Mouse (Mus musculus) liver, embryonic 12.5 days (tissue): Measurements from ENCODE around the gene Gp1bb. TPM values are rescaled to one million over a fixed set of nuclear protein-coding genes. Genes with fewer than 3 reads are reported as not detected.

Experiments used
- ATAC-seq: fragments of 200-750 bp; cut with Nextera tagmentation; 2 replicates; pipeline ENCODE4 v1.8.0; 2017; ENCODE audit warnings: moderate number of reproducible peaks, mild to moderate bottlenecking, moderate library complexity
- H3K27ac ChIP-seq: fragments of 300-500 bp; sonication (generic); 2 replicates; pipeline ENCODE4 v1.5.1; 2016; ENCODE audit warnings: mild to moderate bottlenecking
- H3K27me3 ChIP-seq: fragments of 300-500 bp; sonication (generic); replicated peaks from 2 replicates; pipeline ENCODE4 v1.6.1; 2016; ENCODE audit warnings: mild to moderate bottlenecking, moderate library complexity
- H3K36me3 ChIP-seq: fragments of 300-500 bp; sonication (generic); 2 replicates; pipeline ENCODE4 v1.6.1; 2016; ENCODE audit warnings: mild to moderate bottlenecking, moderate library complexity
- H3K4me1 ChIP-seq: fragments of 300-500 bp; sonication (generic); 2 replicates; pipeline ENCODE4 v1.6.1; 2016
- H3K4me2 ChIP-seq: fragments of 300-500 bp; sonication (generic); 2 replicates; pipeline ENCODE4 v1.6.1; 2016; ENCODE audit warnings: mild to moderate bottlenecking, moderate library complexity
- H3K4me3 ChIP-seq: fragments of 300-500 bp; sonication (generic); 2 replicates; pipeline ENCODE4 v1.5.1; 2016; ENCODE audit warnings: mild to moderate bottlenecking, moderate library complexity
- H3K9ac ChIP-seq: fragments of 300-500 bp; sonication (generic); 2 replicates; pipeline ENCODE4 v1.6.1; 2016; ENCODE audit warnings: mild to moderate bottlenecking, moderate library complexity
- H3K9me3 ChIP-seq: fragments of 300-500 bp; sonication (generic); replicated peaks from 2 replicates; pipeline ENCODE4 v1.6.1; 2016; ENCODE audit warnings: mild to moderate bottlenecking, moderate library complexity
- WGBS: fragments of 180-500 bp; shearing (Covaris S2); methylation state at CpG from one replicate; pipeline ENCODE4 v1.1.7; 2016; ENCODE audit not compliant: insufficient replicate concordance; 5-methylcytosine and 5-hydroxymethylcytosine counted together
- polyA plus RNA-seq: library from polyadenylated mRNA; unstranded; fragments of >200 nt; fragmentation: Nextera tagmentation; extraction: Ambion mirVana; gene quantifications from 2 replicates; pipeline ENCODE4 v1.2.1, GENCODE M21; 2016

Gp1bb gene
- polyA plus RNA-seq, 1 experiment from 2014 or later: 44.2 TPM

DNA sequence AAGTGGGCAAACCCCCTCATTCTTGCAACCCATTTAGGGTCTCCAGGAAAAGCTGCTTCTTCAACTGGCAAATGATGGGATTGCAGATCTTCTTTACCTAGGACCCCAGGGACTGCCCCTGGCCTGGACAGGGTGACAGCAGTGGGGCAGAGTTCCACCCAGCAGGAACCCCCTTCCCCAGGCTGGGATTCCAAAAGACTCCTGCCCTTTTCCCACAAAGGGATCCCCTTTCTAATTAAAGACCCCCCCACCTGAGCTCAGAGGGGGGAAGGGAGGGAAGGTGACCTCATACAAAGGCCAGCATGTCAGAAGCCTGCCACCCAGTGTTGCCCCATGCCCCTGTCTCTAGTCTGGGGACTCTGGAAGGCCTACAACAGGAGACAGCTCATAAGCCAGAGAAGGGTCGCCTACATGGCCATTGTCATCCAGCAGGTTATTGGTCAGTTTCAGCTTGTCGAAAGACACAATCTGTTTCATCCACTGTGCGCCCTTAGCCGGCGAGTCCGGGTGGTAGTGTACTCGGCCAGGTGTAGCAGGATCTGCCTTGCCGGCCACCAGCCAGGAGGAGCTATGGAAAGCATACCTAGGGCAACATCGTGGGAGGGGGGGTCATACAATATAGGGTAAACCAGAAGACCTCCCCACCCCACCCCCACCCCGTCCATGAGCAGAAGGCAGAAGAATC is 38.4 kb downstream of the Gp1bb start:
- H3K9ac ChIP-seq: no peak overlapping the region
- H3K27ac ChIP-seq: no peak overlapping the region
- no peaks in the 10 kb centered on the region for H3K9me3 ChIP-seq
- H3K4me3 ChIP-seq: no peak overlapping the region
- no peaks in the 10 kb centered on the region for H3K36me3 ChIP-seq
- peaks cover 98% of the 10 kb centered on the region for H3K27me3 ChIP-seq
- no peak for ATAC-seq
- 25% methylated on average over 10 of the region's 10 CpGs for WGBS
- H3K4me2 ChIP-seq: no peak overlapping the region
- peaks cover 34% of the 10 kb centered on the region for H3K4me1 ChIP-seq

DNA sequence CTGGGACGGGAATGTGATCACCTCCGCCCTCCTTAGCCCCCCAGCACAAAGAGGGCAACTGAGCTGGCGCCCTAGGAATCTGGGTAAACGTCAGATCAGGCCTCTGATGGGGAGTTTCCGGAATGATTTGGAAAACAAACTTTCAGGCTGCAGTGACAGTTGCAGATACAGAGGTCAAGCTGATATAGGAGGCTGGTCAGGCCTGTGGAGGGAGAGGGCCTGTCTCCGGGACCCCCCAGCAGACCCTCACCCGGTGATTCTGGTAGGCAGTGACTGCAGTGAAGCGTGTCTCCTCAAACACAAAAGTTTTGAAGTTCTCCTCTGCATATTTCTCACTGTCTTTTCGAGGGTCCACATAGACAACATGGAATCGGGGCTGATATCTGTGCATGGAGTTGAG is 39.0 kb downstream of the Gp1bb start:
- Histone ChIP-seq H3K36me3 (no peaks in the 10 kb centered on the region), H3K4me2 (no peak overlapping the region), H3K4me1 (peaks cover 29% of the 10 kb centered on the region), H3K9ac (no peak overlapping the region), H3K9me3 (no peaks in the 10 kb centered on the region), H3K27ac (no peak overlapping the region), H3K4me3 (no peak overlapping the region), H3K27me3 (peaks cover 98% of the 10 kb centered on the region)
- WGBS: 13% methylated on average over 10 of the region's 10 CpGs
- no peak for ATAC-seq

GRCm38 (mm10) chr16:18582426-18583148 is 39.6 kb downstream of the Gp1bb start:
- Histone ChIP-seq H3K4me3 (peak overlapping the region; percentile 35), H3K27ac (no peak overlapping the region), H3K27me3 (peaks cover 98% of the 10 kb centered on the region), H3K9ac (no peak overlapping the region), H3K4me1 (peaks cover 23% of the 10 kb centered on the region), H3K36me3 (no peaks in the 10 kb centered on the region), H3K4me2 (peak overlapping the region; percentile 56), H3K9me3 (no peaks in the 10 kb centered on the region)
- 4% methylated on average over 66 of the region's 67 CpGs for WGBS
- ATAC-seq: no peak

DNA sequence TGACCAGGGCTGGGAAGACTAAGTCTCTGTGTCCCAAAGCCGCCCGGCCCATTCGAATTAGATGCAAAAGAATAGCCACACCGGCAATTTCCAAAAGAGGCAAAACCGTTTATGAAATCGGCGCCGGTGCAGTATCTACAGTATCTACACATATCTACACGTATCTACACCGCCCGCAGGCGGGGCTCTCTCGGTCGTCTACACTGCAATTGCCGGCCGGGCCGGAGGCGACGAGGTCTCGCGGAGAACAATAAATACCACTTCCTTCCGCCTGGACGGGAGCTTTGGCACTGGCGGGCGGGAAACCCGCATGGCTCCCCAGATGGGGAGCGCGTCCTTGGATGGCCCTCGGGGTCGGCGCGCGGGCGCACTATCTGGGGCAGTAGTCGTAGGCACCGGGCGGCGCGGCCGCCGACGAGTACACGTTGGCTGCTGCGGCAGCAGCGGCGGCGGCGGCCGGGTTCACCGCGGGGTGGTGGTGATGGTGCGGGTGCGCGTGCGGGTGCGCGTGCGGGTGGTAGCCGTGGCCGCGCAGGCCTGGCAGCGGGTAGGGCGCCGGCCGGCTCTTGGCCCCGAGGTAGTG is 40.5 kb downstream of the Gp1bb start:
- no peaks in the 10 kb centered on the region for H3K36me3 ChIP-seq
- peak overlapping the region; percentile 35 for H3K4me3 ChIP-seq
- 3% methylated on average over 65 of the region's 66 CpGs for WGBS
- no peak for ATAC-seq
- H3K27me3 ChIP-seq: peaks cover 98% of the 10 kb centered on the region
- H3K4me1 ChIP-seq: peaks cover 22% of the 10 kb centered on the region
- H3K27ac ChIP-seq: no peak overlapping the region
- peak overlapping the region; percentile 56 for H3K4me2 ChIP-seq
- H3K9me3 ChIP-seq: no peaks in the 10 kb centered on the region
- no peak overlapping the region for H3K9ac ChIP-seq

GRCm38 (mm10) chr16:18581050-18581622 is 41.1 kb downstream of the Gp1bb start:
- H3K36me3 ChIP-seq: no peaks in the 10 kb centered on the region
- H3K27me3 ChIP-seq: peaks cover 97% of the 10 kb centered on the region
- H3K9me3 ChIP-seq: no peaks in the 10 kb centered on the region
- H3K4me1 ChIP-seq: peaks cover 16% of the 10 kb centered on the region
- H3K27ac ChIP-seq: no peak overlapping the region
- peak overlapping the region; percentile 56 for H3K4me2 ChIP-seq
- H3K4me3 ChIP-seq: peak overlapping the region; percentile 35
- no peak overlapping the region for H3K9ac ChIP-seq
- ATAC-seq: no peak
- 8% methylated on average over 21 of the region's 21 CpGs for WGBS

DNA sequence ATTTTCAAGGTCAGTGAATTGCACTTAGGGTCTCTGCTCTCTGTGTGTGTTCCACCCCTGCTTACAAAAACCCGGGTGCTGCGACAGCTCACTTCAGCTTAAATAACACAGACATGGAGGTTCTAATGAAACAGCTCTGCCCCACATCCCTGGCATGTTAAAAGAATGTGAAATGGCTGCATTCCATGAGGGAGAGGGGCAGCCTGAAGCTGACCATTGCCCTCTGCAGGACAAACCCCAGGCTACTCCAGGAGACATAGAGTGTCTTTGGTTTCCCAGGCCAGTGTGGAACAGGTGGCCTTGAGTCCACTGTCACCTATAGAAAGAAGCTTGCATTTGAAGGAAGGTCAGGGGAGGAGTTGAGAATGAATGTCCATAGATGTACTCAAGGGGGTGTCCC is 41.8 kb downstream of the Gp1bb start:
- Histone ChIP-seq H3K9me3 (no peaks in the 10 kb centered on the region), H3K4me1 (peaks cover 15% of the 10 kb centered on the region), H3K27me3 (peaks cover 94% of the 10 kb centered on the region), H3K9ac (no peak overlapping the region), H3K4me3 (no peak overlapping the region), H3K27ac (no peak overlapping the region), H3K36me3 (no peaks in the 10 kb centered on the region), H3K4me2 (no peak overlapping the region)
- no peak for ATAC-seq
- 23% methylated on average over 2 of the region's 2 CpGs for WGBS

DNA sequence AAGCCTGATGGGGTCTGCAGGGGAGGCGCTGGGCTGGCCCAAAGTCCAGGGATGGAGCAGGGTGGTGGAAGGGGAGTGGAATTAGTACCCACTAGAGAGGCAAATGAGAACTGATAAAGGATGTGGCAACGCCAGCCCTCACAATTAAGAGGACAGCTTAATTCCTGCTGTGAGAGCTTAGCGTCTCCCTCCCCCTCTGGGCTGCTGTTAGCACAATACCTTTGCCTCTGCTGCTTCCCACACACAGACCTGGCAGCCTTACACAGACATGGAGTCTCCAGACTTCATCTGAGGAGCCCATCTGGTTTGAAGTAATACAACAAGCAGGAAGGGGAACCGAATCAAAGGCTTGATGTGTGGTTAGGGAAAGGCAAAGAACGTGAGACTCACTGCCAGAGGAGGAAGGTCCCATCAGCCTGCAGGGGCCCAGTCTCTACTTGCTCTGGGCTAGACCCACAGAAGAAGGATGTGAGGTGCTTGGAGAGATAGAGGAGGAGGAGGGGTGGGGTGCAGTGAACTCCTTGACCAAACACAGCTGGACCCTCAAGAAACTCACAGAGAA is 44.5 kb downstream of the Gp1bb start:
- 20% methylated on average over 5 of the region's 5 CpGs for WGBS
- ATAC-seq: no peak
- Histone ChIP-seq H3K27me3 (peaks cover 83% of the 10 kb centered on the region), H3K4me3 (no peak overlapping the region), H3K4me1 (peaks cover 14% of the 10 kb centered on the region), H3K9me3 (no peaks in the 10 kb centered on the region), H3K9ac (no peak overlapping the region), H3K4me2 (no peak overlapping the region), H3K36me3 (no peaks in the 10 kb centered on the region), H3K27ac (no peak overlapping the region)

DNA sequence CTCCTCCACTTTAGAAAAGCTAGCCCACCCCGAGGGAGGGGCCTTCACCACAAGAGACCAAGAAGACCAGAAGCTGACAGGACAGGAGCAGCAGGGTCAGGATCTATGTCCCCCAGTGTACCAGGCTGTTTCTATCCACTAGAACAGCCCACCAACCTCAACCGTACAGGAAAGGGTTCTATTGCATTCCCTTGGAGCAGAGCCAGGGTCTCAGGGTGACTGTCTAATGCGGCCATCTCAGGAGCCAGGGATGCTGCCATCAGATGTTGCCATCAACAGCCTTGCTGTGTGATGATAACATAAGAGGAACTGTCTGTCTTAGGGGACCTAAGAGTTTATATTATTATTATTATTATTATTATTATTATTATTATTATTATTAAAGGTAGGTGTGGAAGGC is 45.1 kb downstream of the Gp1bb start:
- Histone ChIP-seq H3K4me1 (peaks cover 8% of the 10 kb centered on the region), H3K36me3 (no peaks in the 10 kb centered on the region), H3K27ac (no peak overlapping the region), H3K27me3 (peaks cover 77% of the 10 kb centered on the region), H3K4me3 (no peak overlapping the region), H3K9me3 (no peaks in the 10 kb centered on the region), H3K9ac (no peak overlapping the region), H3K4me2 (no peak overlapping the region)
- ATAC-seq: no peak
- WGBS: 42% methylated on average over 3 of the region's 3 CpGs

GRCm38 (mm10) chr16:18574196-18574595 is 48.0 kb downstream of the Gp1bb start:
- H3K4me2 ChIP-seq: no peak overlapping the region
- no peaks in the 10 kb centered on the region for H3K36me3 ChIP-seq
- 53% methylated on average over 8 of the region's 8 CpGs for WGBS
- ATAC-seq: no peak
- H3K27me3 ChIP-seq: peaks cover 48% of the 10 kb centered on the region
- no peak overlapping the region for H3K27ac ChIP-seq
- H3K4me1 ChIP-seq: no peaks in the 10 kb centered on the region
- no peaks in the 10 kb centered on the region for H3K9me3 ChIP-seq
- H3K9ac ChIP-seq: no peak overlapping the region
- no peak overlapping the region for H3K4me3 ChIP-seq

Other genes starting within 250 kb of the Gp1bb start
- 106 and 107 TPM in 2 replicates for gene Txnrd2, start 196.0 kb downstream of the Gp1bb start, polyA plus RNA-seq
- 113 and 120 TPM in 2 replicates for gene Comt, start 195.6 kb downstream of the Gp1bb start, polyA plus RNA-seq
- 14.0 and 15.0 TPM in 2 replicates for gene Gnb1l, start 123.7 kb downstream of the Gp1bb start, polyA plus RNA-seq
- gene Rtl10, start 123.5 kb downstream of the Gp1bb start, polyA plus RNA-seq: 1.3 and 1.7 TPM in 2 replicates
- 0.08 TPM in 1 of 2 replicates, not detected in the other for gene Tbx1, start 31.7 kb downstream of the Gp1bb start, polyA plus RNA-seq
- 0.31 and 0.61 TPM in 2 replicates for gene Gm49601, start 4.0 kb upstream of the Gp1bb start, polyA plus RNA-seq
- 2.6 and 2.8 TPM in 2 replicates for gene Sept5, start 7.6 kb upstream of the Gp1bb start, polyA plus RNA-seq
- 10.7 and 11.8 TPM in 2 replicates for gene Cldn5, start 154.4 kb upstream of the Gp1bb start, polyA plus RNA-seq
- gene Ufd1, start 189.4 kb upstream of the Gp1bb start, polyA plus RNA-seq: 53.8 and 57.5 TPM in 2 replicates
- gene Cdc45, start 189.6 kb upstream of the Gp1bb start, polyA plus RNA-seq: 54.2 and 55.9 TPM in 2 replicates
- 32.3 and 32.8 TPM in 2 replicates for gene 2510002D24Rik, start 214.2 kb upstream of the Gp1bb start, polyA plus RNA-seq
- not detected in 2 replicates for gene Gm28539, start 214.2 kb upstream of the Gp1bb start, polyA plus RNA-seq